Mouse (Mus musculus): ENCODE data around the gene Phlpp2.

DNA sequence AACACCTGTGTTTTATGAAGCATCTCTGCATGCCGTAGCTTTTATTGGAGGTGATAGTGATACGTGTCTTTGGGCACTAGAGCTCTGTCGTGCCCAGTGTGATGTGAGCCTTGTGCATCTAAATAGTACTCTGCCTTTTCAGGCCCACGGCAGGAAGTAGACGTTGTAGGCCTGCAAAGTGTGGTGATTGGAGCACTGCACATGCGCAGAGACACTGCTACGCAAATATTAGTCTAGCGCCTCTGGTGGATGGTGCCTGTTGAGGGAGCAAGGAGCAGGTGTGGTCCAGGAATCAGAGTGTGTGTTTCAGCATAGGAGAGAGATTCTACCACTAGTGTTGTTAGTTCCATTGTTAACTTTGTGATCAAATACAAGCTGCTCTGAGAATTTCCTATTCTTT is 120.8 kb downstream of the Phlpp2 start:
- TF ChIP-seq CTCF (conservative IDR thresholded peaks at IDR 0.05; ENCODE audit: low read length) (no peak), NANOG (IDR thresholded peaks at IDR 0.05; ENCODE audit: borderline replicate concordance, low read length) (no peak), POU5F1 (IDR thresholded peaks at IDR 0.05; ENCODE audit: borderline replicate concordance, low read length) (no peak)
